Mouse (Mus musculus): ENCODE results near the gene Mapk11.

DNA sequence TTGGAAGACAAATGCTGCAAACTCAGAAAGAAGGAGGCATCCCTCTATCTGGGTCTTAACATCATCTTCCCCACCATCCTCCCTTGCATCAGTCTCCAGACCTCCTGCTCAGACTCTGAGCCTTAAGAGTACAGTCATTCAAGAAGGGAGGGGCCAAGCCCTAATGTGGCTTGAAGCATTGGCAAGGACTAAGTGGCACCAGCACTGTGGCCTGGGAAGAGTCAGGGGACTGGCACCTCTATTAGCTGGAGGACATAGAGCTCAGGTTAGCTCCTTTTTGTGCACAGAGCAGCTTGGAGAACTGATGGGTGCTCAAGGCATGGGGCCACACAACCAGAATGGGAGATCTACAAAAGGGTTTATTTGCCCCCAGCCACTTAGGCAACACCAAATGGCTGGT, 19.2 kb downstream of the Mapk11 start:
- TF ChIP-seq CTCF (IDR thresholded peaks at IDR 0.05; ENCODE audit: low read depth, low read length): no peak
- no peak for TF ChIP-seq POLR2A (IDR thresholded peaks at IDR 0.05; ENCODE audit: borderline replicate concordance, low read depth, low read length)

All from bone marrow macrophage, adult 2 months (primary cell).